Mouse (Mus musculus) testis, adult 2 months (tissue): ENCODE measurements around the gene Add3.

Experiments
- CTCF ChIP-seq: fragments of 200-500 bp; IDR thresholded peaks from 2 replicates; pipeline ENCODE4 v1.5.1; 2012; ENCODE audit warnings: low read depth, mild to moderate bottlenecking, inconsistent platforms, low read length, moderate library complexity; ENCODE audit not compliant: control insufficient read depth, insufficient read depth, insufficient replicate concordance
- POLR2A ChIP-seq: fragments of 200-500 bp; IDR thresholded peaks from 2 replicates; pipeline ENCODE4 v1.6.1; 2012; ENCODE audit warnings: low read depth, mild to moderate bottlenecking, inconsistent platforms, low read length, moderate library complexity; ENCODE audit not compliant: control insufficient read depth

DNA sequence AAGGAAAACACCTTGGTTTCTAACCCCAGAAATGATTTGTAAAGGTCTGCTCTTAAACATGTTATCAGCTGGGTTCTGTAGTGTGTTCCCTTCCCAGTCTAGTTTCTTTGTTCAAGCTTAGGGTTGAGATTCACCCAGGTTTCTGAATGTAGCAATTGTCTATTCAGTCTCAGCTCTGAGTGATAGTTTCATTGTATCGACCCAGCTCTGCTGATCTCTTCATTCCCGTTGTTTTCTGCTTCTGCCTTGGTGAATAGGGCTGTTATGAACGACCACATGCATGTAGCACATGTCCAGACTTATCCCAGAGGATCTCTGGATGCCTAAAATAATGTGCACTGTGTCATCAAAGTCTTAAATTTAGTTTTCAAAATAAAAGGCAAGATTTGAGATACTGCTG lies 19.8 kb upstream of the Add3 start:
- TF ChIP-seq POLR2A (no peak), CTCF (no peak)
